Comparison of ENCODE assay signal across 12 mouse cellular contexts in genomic region chr9:46645469-46645884, GRCm38 (mm10).
DNase-seq lines count a peak whose midpoint lies in the region; ATAC-seq lines count a peak whose summit lies in the region.
"Had no signal": no experiment of that assay in that cellular context is flagged by ENCODE, and none has a peak within 500 bp of the region (broad histone marks: within the 10 kb centered on the region; RNA-seq: fewer than 3 reads in every experiment).

No protein-coding gene starts in this region.

- H3K4me2 ChIP-seq in hindbrain, embryonic 13.5 days = no peak overlapping the region
- H3K4me2 ChIP-seq in forebrain, embryonic 16.5 days (ENCODE audit: low read length) = no peak overlapping the region
- H3K4me2 ChIP-seq in midbrain, embryonic 12.5 days (replicated peaks) = no peak overlapping the region
- H3K4me2 ChIP-seq: limb, embryonic 15.5 days had no signal

- H3K36me3 ChIP-seq in hindbrain, embryonic 10.5 days = no peaks in the 10 kb centered on the region
- no peaks in the 10 kb centered on the region for H3K36me3 ChIP-seq in hindbrain, embryonic 13.5 days
- H3K36me3 ChIP-seq in forebrain, embryonic 16.5 days (ENCODE audit: control insufficient read depth, insufficient read depth) = no peaks in the 10 kb centered on the region
- no peaks in the 10 kb centered on the region for H3K36me3 ChIP-seq in midbrain, embryonic 12.5 days
- H3K36me3 ChIP-seq: limb, embryonic 15.5 days had no signal

- H3K9ac ChIP-seq in hindbrain, embryonic 13.5 days = no peak overlapping the region
- no peak overlapping the region for H3K9ac ChIP-seq in forebrain, embryonic 16.5 days (replicated peaks; ENCODE audit: low read depth, low read length)
- H3K9ac ChIP-seq in midbrain, embryonic 12.5 days (replicated peaks) = 0 out of 2 replicates have a peak overlapping the region, but pooled peaks have one; percentile 7
- H3K9ac ChIP-seq: limb, embryonic 15.5 days had no signal

- H3K9me3 ChIP-seq in hindbrain, embryonic 10.5 days = no peaks in the 10 kb centered on the region
- H3K9me3 ChIP-seq in hindbrain, embryonic 13.5 days = no peaks in the 10 kb centered on the region
- H3K9me3 ChIP-seq in forebrain, embryonic 16.5 days (ENCODE audit: control insufficient read depth, low read length) = no peaks in the 10 kb centered on the region
- no peaks in the 10 kb centered on the region for H3K9me3 ChIP-seq in midbrain, embryonic 12.5 days
- H3K9me3 ChIP-seq: limb, embryonic 15.5 days had no signal

- 21% methylated on average over 7 of the region's 7 CpGs for WGBS in hindbrain, embryonic 10.5 days
- WGBS in hindbrain, embryonic 13.5 days = 16% methylated on average over 7 of the region's 7 CpGs
- 24% methylated on average over 7 of the region's 7 CpGs for WGBS in forebrain, embryonic 16.5 days
- 15% methylated on average over 7 of the region's 7 CpGs for WGBS in midbrain, embryonic 12.5 days

- H3K4me3 ChIP-seq in hindbrain, embryonic 10.5 days = no peak overlapping the region
- no peak overlapping the region for H3K4me3 ChIP-seq in hindbrain, embryonic 13.5 days
- no peak overlapping the region for H3K4me3 ChIP-seq in forebrain, embryonic 16.5 days (replicated peaks; ENCODE audit: low read length)
- no peak overlapping the region for H3K4me3 ChIP-seq in midbrain, embryonic 12.5 days
- H3K4me3 ChIP-seq: limb, embryonic 15.5 days had no signal

- intact Hi-C loops in left cerebral cortex, postnatal 14 days (cut with DNase I) = no loop called here

- H3K27ac ChIP-seq in hindbrain, embryonic 10.5 days = peak overlapping the region; percentile 50; the same call in 1 of the 2 replicates
- no peak overlapping the region for H3K27ac ChIP-seq in hindbrain, embryonic 13.5 days
- peak overlapping the region; percentile 24; the same call in 1 of the 2 replicates for H3K27ac ChIP-seq in forebrain, embryonic 16.5 days (ENCODE audit: low read length)
- peak overlapping the region; percentile 7; the same call in 1 of the 2 replicates for H3K27ac ChIP-seq in midbrain, embryonic 12.5 days (replicated peaks)
- H3K27ac ChIP-seq: limb, embryonic 15.5 days had no signal

- H3K27me3 ChIP-seq in hindbrain, embryonic 10.5 days (ENCODE audit: insufficient read depth, poor library complexity, severe bottlenecking) = no peaks in the 10 kb centered on the region
- H3K27me3 ChIP-seq in hindbrain, embryonic 13.5 days = no peaks in the 10 kb centered on the region
- H3K27me3 ChIP-seq in forebrain, embryonic 16.5 days (replicated peaks; ENCODE audit: control insufficient read depth, insufficient read depth, low read length) = no peaks in the 10 kb centered on the region
- peaks cover 7% of the 10 kb centered on the region; the same call in 1 of the 2 replicates for H3K27me3 ChIP-seq in midbrain, embryonic 12.5 days
- H3K27me3 ChIP-seq: limb, embryonic 15.5 days had no signal

- H3K4me1 ChIP-seq in hindbrain, embryonic 10.5 days (replicated peaks) = peaks cover 34% of the 10 kb centered on the region
- H3K4me1 ChIP-seq in hindbrain, embryonic 13.5 days (replicated peaks) = peaks cover 34% of the 10 kb centered on the region
- peaks cover 10% of the 10 kb centered on the region for H3K4me1 ChIP-seq in forebrain, embryonic 16.5 days (replicated peaks; ENCODE audit: control insufficient read depth, insufficient read depth, low read length)
- peaks cover 26% of the 10 kb centered on the region for H3K4me1 ChIP-seq in midbrain, embryonic 12.5 days
- H3K4me1 ChIP-seq: limb, embryonic 15.5 days had no signal

- peak; percentile 41 for DNase-seq in hindbrain, embryonic 10.5 days (ENCODE audit: low spot score)
- DNase-seq in embryo, embryonic 10.5 days (ENCODE audit: low spot score) = peak; percentile 41
- no peak for DNase-seq in left cerebral cortex, postnatal 14 days (ENCODE audit: low spot score in 2 of 2)
- DNase-seq in left cerebral cortex, adult 11 months (ENCODE audit: low spot score) = no peak
- DNase-seq: adrenal gland, postnatal 25 days; cerebellum, adult 18-20 months; lung, postnatal 14 days had no signal

- no peak for ATAC-seq in hindbrain, embryonic 13.5 days (ENCODE audit: low FRiP score)
- peak; percentile 55; the same call in 1 of the 2 replicates for ATAC-seq in forebrain, embryonic 16.5 days
- no peak for ATAC-seq in midbrain, embryonic 12.5 days (ENCODE audit: low FRiP score, low read depth)
- ATAC-seq in CD4-positive, CD25-positive, alpha-beta regulatory T cell, adult 4 months = no peak

Comparison
In these comparisons a context has a peak if more than half of its experiments do, and no peak if none do; other contexts are left out.
1. DNase-seq: peak in hindbrain, embryonic 10.5 days (single experiment) and embryo, embryonic 10.5 days (single experiment); none in left cerebral cortex, postnatal 14 days (0 of 2) and left cerebral cortex, adult 11 months (single experiment).